Mouse (Mus musculus) heart, adult 8-10 months (tissue): ENCODE results near the gene Rad21l. TPM values are rescaled to one million over a fixed set of nuclear protein-coding genes. Genes with fewer than 3 reads are reported as not detected.

ENCODE experiments used
- DNase-seq: peaks from one replicate; pipeline ENCODE4 v3.0.0; 2022; ENCODE audit warnings: low spot score
- total RNA-seq, 4 experiments: library from RNA; stranded (reverse); gene quantifications; 2 replicates each; pipeline ENCODE4 v1.2.4; 2022

The Rad21l gene
- not detected for total RNA-seq

DNA sequence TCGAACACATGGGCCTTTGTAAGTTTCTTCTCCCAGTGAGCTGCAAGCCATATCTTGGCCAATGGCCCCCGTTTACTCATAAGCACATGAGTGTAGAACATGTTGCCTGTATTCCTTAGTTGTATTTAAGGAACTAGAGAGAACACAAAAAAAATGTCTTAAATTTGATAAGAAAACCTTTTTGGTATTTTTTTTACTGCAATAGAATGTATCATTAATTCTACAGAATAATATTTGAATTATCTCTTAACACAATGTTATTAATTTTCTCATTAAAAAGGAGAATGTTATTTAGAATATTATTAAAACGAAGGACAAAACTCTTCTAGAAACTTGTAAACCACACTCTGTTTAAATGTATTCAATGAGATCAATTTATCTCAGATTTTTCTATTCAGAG lies at the start of gene Rad21l:
TSS of gene Rad21l (minus strand) at position 101 of the 400 bp plus-strand sequence.
- no peak for DNase-seq

DNA sequence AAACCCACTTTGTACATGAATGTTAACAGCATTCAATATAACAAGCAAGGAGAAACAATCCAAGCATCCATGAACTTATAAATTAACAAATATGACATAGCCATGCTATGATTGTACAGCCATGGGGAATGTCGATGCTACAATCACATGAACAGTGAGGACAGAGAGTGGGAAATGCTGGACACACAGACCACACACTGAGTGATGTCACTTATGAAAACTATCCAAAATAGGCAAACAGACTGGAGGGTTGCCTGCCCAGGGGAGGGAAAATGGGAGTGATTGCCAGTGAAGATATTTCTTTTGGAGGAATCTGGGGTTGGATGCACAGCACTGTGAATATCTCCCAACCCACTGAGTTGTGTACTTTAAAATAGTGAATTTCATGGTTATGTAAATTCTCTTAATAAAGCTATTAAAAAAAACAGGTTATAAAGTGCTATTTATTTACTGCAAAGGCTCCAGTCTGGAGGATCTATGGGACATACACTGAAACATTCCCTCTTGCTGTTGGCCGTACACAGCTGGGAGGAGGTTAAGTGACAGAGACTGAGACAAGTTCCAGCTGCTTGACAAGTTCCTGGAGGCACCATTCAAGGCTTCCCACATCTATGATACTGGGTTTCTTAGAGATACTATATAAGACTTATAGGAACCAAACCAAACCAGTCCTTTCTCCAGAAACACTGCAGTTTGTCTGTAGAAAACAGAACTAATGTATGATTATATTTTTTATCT lies 48.2 kb upstream of the Rad21l start:
- no peak for DNase-seq

DNA sequence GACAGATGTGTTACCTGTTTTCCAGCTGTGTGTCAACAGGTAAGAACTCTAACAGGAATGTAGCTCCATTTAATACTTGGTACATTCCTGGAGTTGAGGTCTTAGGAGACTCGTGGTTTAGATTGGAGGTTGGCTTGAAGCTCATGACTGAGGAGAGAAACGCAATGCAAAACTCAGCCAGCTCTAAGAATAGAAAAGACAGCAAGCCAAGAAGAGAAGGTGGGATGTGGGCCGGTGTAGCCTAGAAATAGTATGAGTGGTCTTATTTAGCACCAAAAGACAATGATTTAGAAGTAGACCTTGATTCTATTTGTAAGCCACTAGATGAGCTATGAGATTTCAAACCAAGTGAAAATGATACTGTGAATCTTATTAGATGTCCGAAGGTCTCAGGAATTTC lies 47.2 kb upstream of the Rad21l start:
- no peak for DNase-seq

DNA sequence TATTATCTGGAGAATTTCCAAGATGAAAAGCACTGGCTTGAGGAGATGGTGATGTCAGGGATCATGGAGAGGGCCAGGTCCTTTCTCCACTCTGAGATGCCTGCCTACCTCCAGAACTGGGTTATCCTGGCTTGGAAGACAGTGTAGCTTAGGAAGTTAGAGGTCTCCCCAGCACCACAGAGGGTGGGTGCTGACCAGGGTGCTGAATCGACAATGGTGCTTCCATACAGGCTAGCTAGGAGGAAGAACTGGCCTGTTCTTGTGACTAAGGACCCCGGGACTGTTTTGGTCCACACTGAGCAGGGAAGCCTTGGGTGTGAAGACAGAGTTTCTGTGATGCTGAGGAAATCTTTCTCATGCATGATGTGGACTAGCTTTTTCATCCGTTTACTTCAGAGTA lies 44.3 kb upstream of the Rad21l start:
- DNase-seq: no peak

DNA sequence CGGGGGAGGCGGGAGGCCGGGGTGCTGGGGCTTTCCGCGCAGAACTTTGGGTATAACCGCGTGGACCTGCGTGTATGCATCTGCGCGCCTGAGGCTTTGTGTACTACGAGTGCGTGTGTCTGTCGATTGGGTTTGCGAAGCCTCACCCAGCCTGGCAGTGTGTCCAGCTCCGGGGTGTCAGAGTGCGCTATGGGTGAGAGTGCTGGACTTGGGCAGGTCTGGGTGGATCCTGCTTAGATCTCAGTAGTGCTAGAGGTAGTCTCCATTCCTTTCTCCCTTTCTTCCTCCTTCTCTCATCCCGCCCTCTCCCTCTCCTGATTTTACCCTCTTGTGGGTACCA lies 34.5 kb upstream of the Rad21l start:
- no peak for DNase-seq

DNA sequence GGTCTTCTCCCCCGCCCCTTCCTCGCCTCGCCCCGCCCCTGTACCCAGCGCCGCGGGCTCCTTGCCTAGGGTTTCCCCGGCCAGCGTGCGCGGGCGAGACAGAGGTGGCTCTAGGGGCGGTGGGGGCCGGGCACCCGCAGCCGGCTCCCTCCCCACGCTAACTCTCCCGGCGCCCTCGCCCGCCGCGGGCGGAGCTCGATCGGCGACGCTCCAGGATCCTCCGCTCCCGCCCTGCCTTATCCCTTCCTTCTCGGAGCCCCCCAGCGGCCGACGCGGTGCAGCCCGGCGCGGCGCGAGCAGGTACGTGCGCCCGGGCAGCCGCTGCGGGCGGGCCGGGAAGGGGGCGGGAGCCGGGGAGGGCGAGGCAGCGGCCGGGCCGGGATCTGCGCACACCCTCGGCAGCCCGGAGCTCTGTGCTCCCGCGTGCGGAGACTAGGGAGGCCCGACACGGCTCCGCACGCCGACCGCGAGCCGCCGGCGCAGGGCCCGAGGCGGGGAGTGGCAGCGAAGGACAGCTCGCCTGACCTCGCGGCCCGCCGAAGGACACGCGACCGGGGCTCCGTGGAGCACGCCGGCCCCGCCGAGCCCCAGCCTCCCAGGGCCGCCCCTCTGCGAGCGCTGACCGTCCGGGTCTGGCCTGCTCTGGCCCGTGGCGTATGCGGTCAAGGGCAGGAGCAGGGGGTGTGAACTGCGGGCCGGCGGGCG lies 34.0 kb upstream of the Rad21l start:
- no peak for DNase-seq

DNA sequence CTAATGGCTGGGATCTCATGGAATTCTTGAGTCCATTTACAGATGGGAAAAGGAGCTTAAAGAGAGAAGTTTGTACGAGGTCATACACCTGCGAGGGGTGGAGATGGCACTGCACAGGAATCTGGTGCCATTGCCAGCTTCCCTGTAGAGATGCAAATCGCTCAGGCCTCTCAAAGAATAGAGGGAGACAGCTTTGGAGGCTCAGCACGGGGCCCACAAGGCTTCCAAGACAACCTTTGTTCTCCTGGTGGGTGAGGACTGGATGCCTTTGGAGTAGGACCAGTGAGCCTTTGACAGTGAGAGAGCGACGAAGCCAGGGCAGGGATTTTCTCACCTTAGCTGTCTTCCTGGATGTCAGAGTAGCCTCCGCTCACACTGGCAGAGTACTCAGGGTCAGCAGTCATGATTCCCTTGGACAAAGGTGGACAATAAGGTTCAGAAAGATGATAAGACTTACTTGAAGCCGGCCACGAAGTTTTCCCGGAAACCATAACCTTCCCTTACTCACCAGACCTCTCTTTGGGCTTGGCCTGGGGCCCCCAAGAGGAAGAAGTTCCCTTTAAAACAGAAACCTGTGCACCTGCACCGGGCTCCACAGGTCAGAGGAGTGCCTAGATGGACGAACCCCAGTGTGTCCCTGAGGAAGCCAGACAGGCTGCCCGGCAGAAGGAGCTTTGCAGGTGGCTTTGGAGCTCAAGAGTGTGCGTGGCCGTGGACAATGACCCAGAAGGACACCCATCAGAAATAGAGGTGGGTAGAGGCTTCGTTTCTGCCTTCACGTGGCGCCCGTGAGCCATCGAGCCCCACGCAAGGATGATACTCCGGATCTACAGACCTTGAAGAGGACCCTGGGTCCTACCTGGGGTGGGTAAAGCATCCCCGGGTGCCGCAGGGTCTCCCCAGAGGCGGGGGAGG lies 33.2 kb upstream of the Rad21l start, which contains the start of gene Tmem74b:
TSS of gene Tmem74b (plus strand) at position 778 of the 915 bp plus-strand sequence.
- no peak for DNase-seq

DNA sequence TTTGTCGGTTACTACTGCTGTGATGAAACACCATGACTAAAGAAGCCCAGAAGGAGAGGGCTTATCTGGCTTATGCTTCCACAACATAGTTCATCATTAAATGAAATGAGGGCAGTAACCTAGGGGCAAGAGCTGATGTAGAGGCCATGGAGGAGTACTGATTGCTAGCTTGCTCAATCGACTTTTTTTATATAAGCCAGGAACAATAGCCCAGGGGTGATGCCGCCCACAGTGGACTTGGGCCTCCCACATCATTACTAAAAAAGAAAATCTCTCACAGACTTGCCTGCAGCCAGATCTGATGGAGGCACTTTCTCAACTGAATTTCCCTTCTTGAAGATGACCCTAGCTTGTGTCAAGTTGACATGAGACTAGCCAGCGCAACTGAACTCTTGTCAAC lies 14.6 kb upstream of the Rad21l start:
- DNase-seq: no peak

DNA sequence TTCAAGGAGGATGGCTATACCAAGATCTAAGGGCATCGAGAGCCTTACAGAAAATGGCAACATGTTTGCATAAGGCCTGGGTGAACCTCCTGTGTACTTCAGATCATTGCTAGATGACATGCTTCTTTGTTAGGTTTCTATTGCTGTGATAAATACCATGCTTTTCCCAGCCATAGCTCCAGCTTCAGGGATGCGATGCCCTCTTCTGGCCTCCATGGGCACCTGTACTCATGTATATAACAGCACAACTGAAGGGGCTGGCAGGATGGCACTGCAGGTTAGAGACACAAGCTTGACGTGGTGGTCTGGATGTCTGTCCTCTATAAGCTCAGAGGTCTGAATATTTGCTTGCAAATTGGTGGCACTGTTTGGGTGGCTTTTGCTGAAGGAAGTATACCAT lies 14.0 kb upstream of the Rad21l start:
- no peak for DNase-seq

DNA sequence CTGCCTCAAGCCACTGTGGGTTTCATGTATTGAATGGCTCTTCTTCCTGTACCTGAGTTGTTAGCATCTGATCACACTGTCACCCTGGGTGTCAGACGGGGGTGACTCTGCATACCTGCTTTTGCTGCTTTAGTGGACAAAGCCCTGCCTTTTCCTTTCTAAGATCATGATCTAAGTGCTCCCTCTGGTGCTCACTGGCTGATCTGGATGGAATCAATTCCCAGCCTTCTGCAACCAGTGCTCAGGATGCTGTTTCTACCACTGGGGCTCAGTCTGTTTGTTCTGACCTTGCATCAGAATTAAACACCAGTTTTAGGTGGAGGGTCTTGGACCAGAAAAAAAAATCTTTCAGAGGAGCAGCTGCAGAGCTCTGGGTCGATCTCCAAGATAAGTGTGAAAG lies 7.9 kb upstream of the Rad21l start:
- peak; percentile 1 for DNase-seq

DNA sequence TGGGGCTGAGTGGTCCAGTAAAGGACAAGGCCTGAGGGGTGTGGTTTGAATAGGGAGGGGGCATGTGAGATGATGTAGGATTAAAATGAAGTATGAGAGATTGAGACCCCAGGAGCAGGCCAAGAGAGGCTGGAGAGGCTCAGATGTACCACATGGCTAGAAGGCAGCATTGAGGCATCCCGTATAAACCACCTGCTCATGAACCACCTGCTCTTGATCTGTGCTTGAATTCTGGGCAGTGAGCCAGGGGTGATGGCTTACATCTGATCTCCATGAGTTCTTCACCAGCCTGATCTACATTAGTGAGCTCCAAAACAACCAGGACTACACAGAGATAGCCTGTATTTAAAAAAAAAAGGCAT lies 2.6 kb upstream of the Rad21l start:
- DNase-seq: no peak

DNA sequence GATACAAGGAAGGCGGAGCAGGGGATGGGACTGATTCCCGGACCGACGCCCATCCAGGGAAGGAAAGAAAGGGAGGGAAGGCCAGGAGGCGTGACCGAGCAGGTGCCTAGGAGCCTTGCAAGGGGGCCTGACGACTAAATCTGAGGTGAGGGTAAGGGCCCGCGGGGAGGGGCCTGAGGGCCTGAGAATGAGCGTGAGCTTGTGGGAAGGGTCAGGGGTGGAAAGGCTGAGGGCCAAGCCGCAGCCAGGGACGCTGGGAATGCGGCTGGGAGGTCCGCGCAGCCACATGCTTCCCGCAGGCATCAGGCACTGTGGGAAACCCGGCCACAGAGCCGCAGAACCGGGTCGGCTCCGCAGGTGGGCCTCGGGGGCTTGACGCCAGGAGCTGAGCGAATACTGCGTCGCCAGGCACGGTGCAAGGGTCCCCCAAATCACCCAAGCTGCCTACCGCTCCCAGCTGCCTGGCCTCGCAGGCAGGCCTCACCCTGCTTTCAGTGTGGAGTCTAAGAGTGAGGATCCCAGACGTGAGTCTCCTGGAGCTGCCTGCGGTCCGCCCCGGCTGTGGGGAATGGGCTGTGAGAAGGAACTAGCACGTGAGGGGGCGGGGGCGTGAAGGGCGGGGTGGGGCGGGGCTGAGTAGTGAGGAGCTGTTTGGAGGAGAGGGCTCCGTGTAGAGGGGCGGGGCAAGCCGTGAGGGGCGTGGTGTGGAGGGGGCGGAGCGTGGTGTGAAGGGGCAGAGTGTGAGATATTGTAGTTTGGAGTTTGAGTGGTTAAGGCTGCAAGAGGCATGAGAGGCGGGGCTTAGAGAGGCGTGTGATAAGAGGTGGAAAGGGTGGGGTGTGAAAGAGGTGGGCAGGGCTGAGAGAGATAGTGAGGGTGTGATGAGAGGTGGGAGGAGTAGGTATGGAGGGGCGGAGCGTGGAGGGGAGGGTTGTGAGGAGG lies 2.0 kb upstream of the Rad21l start:
- DNase-seq: no peak

DNA sequence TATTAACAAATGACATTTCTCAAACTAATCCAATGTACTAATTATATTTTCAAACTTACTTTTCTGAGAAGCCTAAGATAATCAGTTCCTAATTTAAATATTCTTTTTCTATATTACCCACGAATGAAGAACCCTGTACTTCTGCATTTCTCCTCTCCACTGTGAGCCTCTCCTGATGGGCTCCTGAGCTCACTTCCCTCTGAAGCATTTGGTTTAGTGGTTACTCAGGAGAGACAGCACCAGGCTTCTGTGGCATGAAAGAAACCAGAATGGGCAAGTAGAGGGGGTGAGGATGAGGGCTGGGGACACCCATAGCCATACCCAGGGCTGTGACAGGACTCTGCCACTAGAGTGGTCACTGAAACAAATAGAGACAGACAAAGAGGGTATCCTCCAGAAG lies 16.3 kb downstream of the Rad21l start:
- DNase-seq: no peak

DNA sequence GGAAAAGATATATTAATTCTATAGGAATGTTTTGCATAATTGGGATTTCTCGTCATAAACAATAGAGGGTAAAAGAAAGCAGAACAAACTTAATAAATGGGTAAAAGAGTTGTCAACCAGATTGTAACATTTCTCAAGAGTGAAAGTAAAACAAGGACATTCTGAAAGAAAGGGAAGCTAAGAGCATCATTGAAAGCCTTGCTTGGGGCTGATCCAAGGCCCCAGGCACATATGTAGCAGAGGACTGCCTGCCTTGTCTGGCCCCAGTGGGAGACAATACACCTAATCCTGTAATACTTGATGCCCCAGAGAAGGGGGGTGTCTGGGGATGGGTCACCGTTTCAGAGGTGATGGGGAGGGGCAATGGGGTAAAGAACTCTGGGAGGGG lies 32.3 kb downstream of the Rad21l start:
- DNase-seq: no peak

DNA sequence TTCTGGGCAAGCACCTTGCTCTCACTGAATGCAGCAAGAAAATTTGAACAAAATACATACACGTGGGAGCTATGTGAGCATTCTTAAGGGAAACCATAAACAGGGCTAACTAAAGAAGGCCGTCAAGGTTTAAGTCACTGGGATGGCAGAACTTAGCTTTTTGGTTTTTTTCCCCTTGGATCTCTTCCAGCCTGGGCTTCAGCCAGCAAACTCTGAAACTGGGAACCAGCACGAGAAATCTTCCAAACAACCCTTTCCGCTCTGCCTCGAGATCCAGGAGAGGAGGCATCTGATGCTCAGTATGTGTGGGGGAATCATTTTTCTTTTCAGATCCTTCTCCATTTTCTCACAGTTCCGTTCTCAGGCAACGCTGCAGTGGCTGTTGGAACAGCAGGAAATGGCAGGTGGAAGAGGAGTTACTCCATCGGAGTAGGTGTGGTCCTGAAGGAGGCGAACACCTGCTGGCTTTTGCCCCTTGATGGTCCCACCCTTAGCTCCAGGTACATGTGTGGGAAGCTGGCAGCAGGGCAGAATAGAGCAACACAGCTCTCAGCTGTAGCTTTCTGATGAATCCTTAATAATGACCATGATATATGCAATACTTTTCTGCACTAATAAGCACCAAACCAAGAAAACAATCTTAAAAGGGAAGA lies 32.8 kb downstream of the Rad21l start:
- no peak for DNase-seq

DNA sequence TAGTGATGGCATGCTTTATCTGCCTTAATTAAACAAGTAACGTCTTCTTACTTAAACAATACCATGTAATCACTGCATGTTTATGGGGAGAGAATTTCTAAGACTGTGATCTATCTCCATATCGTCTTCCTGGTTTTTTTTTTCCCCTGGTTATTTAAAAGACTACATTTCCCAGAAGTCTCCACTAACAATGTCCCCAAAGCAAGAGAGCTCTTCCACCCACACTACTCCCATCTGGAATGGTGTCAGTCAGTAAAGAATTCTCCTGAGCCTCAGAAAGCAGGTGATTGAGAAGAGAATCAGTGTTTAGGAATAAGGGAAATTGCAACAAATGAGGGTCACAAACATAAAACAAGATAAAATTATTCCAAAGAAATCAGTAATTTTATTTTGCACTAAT lies 33.4 kb downstream of the Rad21l start:
- DNase-seq: no peak

DNA sequence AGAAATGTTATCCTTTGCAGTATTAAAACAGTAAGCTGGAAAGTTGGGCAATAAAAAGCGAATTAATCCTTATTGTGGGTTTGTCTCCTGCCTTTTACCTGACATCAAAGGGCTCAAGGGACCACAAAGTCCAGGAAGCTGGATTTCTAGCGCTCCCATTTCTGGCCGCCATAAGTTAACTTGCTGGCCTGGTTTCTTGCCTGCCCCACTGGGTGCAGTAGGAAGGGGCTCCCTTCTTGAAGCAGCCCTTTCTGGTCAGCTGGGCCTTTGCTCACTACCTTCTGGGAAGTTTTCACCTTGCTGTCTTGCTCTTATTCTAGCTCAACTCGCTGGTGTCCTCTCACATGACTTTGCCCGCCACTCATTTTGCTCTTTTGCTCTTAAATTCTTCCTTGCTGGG lies 35.4 kb downstream of the Rad21l start:
- no peak for DNase-seq

DNA sequence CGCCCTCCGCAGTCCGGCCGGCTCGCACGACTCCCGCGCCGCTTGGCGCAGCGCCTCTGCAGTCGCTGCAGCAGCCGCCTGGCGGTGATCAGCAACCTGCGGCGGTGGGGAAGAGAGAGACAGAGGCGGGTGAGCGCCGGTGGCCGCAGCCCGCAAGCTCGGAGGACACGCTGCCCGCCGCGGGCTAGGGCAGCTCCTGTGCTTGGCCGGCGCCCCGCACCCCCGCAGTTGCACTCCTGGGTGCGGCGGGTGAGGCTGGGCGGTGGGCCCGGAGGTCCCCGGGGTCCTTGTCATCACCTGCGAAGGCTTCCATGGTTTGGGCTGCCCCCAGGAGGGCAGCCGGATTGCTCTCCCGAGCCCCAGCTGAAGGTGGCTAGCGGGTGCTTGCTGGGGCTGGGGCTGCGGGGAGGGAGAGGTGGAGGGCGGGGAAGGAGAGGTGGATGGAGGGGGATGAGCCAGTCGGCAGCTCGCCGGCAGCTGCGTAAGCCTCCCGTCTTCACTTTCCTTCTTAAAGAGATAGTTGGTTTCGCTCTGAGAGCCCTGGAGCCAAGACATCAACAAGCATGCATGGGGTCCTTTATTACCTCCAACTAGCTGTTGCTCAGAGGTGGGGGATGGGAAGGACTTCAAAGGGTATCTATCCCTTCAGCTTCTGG lies 36.0 kb downstream of the Rad21l start, which contains the start of gene Snph:
TSS of gene Snph (minus strand) at position 435 of the 656 bp plus-strand sequence.
- DNase-seq: peak; percentile 46

DNA sequence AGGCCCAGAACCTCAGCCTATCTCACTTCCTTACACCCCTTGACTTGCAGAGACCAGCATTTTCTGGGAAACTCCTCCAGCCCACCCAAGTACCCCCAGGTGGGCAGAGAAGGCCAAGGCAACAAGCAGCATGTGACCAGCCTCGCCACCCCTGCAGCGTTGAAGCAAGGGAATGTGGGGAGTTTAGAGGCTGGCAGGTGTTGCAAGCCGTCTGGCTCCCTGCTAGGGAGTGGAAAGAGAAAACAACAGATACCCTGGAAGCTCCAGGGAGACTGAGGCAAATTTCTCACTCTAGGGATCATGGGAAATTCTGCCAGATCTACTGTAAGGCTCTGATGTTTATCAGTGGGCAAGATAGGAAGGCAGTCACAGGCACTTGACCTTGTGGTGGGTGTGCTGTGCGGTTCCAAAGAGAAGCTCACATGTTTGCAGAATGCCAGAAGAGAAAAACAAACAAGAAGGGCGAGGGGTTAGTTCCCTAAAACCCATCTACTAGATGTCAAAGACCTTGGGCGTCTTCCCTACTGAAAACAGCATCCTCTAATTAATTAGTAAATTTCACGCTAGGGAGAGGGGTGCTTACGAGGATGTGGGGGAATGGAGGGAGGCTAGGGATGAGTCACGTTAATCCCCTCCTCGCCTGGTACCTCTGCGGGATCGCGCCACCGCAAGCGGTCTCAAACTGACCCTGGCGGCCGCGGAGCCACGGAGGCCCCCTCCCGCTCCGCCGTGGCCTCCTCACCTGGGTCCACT lies 36.8 kb downstream of the Rad21l start:
- no peak for DNase-seq
